Mouse (Mus musculus) heart, embryonic 11.5 days (tissue): ENCODE measurements around the gene Il23a. TPM values are rescaled to one million over a fixed set of nuclear protein-coding genes. Genes with fewer than 3 reads are reported as not detected.

ENCODE experiments used
- ATAC-seq: fragments of 200-750 bp; cut with Nextera tagmentation; replicated peaks from 2 replicates; pipeline ENCODE4 v1.8.0; 2017; ENCODE audit warnings: moderate library complexity; ENCODE audit not compliant: insufficient number of reproducible peaks, low FRiP score, low TSS enrichment
- H3K27ac ChIP-seq: fragments of 300-500 bp; sonication (generic); 2 replicates; pipeline ENCODE4 v1.5.1; 2014; ENCODE audit warnings: mild to moderate bottlenecking, low read depth, low read length
- H3K27me3 ChIP-seq: fragments of 300-500 bp; sonication (generic); 2 replicates; pipeline ENCODE4 v1.6.1; 2014; ENCODE audit warnings: mild to moderate bottlenecking, low read length, mixed read lengths; ENCODE audit not compliant: control insufficient read depth, insufficient read depth
- H3K36me3 ChIP-seq: fragments of 300-500 bp; sonication (generic); 2 replicates; pipeline ENCODE4 v1.6.1; 2014; ENCODE audit warnings: mild to moderate bottlenecking, low read length, moderate library complexity, mixed read lengths; ENCODE audit not compliant: control insufficient read depth, insufficient read depth
- H3K4me1 ChIP-seq: fragments of 300-500 bp; sonication (generic); 2 replicates; pipeline ENCODE4 v1.6.1; 2014; ENCODE audit warnings: low read length; ENCODE audit not compliant: control insufficient read depth, insufficient read depth
- H3K4me2 ChIP-seq: fragments of 300-500 bp; sonication (generic); 2 replicates; pipeline ENCODE4 v1.6.1; 2014; ENCODE audit warnings: mild to moderate bottlenecking, moderate library complexity
- H3K4me3 ChIP-seq: fragments of 300-500 bp; sonication (generic); 2 replicates; pipeline ENCODE4 v1.5.1; 2014; ENCODE audit warnings: low read depth, low read length
- H3K9ac ChIP-seq: fragments of 300-500 bp; sonication (generic); 2 replicates; pipeline ENCODE4 v1.6.1; 2014; ENCODE audit warnings: mild to moderate bottlenecking, low read depth, low read length, moderate library complexity
- H3K9me3 ChIP-seq: fragments of 300-500 bp; sonication (generic); replicated peaks from 2 replicates; pipeline ENCODE4 v1.6.1; 2016; ENCODE audit warnings: low read length; ENCODE audit not compliant: control insufficient read depth
- WGBS: fragments of 180-500 bp; shearing (Covaris S2); extraction: QIAGEN DNeasy Blood & Tissue Kit; methylation state at CpG from one replicate; pipeline ENCODE4 v1.1.7; 2014; ENCODE audit not compliant: insufficient replicate concordance; 5-methylcytosine and 5-hydroxymethylcytosine counted together
- polyA plus RNA-seq: library from polyadenylated mRNA; unstranded; fragments of >200 nt; fragmentation: Nextera tagmentation; extraction: Ambion mirVana; gene quantifications from 2 replicates; pipeline ENCODE4 v1.2.1, GENCODE M21; 2014

The Il23a gene
- polyA plus RNA-seq, 1 experiment from 2014 or later, result 0.86 TPM

DNA sequence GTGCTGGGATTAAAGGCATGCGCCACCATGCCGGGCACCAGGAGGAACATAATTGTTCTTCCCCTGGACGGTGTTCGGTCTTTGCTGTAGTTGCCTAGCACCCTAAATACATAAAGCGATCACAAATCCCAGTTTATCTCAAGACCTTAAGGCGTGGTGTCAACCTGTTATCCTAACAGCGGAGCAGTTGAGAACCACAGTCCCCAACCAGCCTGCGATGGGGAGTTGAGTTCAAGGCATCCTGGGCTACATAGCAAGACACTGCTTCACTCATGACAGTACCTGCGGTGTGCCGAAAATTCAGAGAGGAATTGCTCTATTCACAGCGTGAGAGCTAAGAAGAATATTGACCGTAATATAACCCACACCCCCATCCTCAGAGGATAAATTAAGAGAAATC, 23.1 kb upstream of the Il23a start:
- Histone ChIP-seq H3K9me3 (no peaks in the 10 kb centered on the region), H3K27ac (no peak overlapping the region), H3K4me3 (peak overlapping the region; percentile 91), H3K4me2 (peak overlapping the region; percentile 92), H3K4me1 (peaks cover 12% of the 10 kb centered on the region; the same call in 1 of the 2 replicates), H3K36me3 (peaks cover 31% of the 10 kb centered on the region), H3K9ac (peak overlapping the region; percentile 59; the same call in 1 of the 2 replicates), H3K27me3 (no peaks in the 10 kb centered on the region)
- WGBS, result 56% methylated on average over 12 of the region's 12 CpGs
- no peak for ATAC-seq

DNA sequence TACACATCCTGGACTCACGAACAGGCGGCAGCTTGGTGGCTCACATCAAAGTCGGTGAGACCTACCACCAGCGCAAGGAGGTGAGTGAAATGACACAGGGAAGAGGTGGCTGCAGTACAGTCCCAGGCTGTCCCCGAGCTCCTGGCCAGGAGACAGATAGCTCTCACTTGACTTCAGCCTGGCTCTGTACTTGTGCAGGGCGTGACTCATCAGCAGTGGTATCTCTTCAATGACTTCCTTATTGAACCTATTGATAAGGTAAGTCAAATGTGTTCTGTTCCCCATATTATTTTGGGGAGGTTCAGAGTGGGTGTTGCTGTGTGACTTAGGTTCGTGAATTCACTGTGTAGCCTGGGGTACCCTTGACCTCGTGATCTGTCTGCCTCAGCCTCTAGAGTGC, 17.0 kb upstream of the Il23a start:
- Histone ChIP-seq H3K27ac (no peak overlapping the region), H3K9ac (no peak overlapping the region), H3K4me3 (no peak overlapping the region), H3K36me3 (peaks cover 38% of the 10 kb centered on the region), H3K27me3 (no peaks in the 10 kb centered on the region), H3K9me3 (no peaks in the 10 kb centered on the region), H3K4me2 (no peak overlapping the region), H3K4me1 (peaks cover 7% of the 10 kb centered on the region)
- WGBS, result 89% methylated on average over 8 of the region's 8 CpGs
- no peak for ATAC-seq

DNA sequence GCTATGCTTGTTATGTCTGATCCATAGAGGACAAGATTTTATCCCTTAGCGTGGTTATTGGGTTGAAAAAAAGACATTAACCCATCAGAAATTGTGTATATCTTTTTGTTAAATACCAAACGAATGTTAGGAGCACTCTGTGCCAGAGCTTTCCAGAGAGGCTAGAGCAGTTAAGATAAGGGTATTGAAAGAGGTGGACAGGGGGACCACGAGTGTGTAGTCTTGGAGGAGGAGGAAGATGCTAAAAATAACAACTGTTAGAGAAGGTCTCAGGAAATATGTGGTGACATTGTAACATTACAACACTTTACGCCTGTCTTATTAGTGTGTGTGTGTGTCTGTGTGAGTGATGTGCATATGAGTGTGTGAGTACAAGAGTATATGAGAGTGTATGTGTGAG, 12.3 kb upstream of the Il23a start:
- 49% methylated on average over 4 of the region's 4 CpGs for WGBS
- H3K4me1 ChIP-seq, result peaks cover 14% of the 10 kb centered on the region
- ATAC-seq, result no peak
- H3K27me3 ChIP-seq, result no peaks in the 10 kb centered on the region
- peaks cover 27% of the 10 kb centered on the region for H3K36me3 ChIP-seq
- H3K4me3 ChIP-seq, result no peak overlapping the region
- no peaks in the 10 kb centered on the region for H3K9me3 ChIP-seq
- peak overlapping the region; percentile 48 for H3K4me2 ChIP-seq
- H3K9ac ChIP-seq, result peak overlapping the region; percentile 28; the same call in 1 of the 2 replicates
- peak overlapping the region; percentile 81 for H3K27ac ChIP-seq

DNA sequence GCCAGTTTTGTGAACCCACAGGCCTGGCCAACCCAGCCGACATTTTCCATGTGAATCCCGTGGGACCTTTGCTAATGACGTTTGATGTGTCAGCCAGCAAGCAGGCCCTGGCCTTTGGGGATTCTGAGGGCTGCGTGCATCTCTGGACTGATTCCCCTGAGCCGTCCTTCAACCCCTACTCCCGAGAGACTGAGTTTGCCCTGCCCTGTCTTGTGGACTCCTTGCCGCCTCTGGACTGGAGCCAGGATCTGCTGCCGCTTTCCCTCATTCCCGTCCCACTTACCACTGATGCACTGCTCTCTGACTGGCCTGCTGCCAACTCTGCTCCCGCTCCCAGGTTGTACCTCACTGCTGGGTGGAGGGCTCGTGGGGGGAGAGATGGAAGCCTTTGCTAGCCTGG, 11.6 kb upstream of the Il23a start:
- peaks cover 24% of the 10 kb centered on the region for H3K36me3 ChIP-seq
- H3K9me3 ChIP-seq, result no peaks in the 10 kb centered on the region
- H3K4me3 ChIP-seq, result no peak overlapping the region
- H3K4me2 ChIP-seq, result peak overlapping the region; percentile 48
- peak overlapping the region; percentile 34; the same call in 1 of the 2 replicates for H3K9ac ChIP-seq
- peak overlapping the region; percentile 81 for H3K27ac ChIP-seq
- peaks cover 14% of the 10 kb centered on the region for H3K4me1 ChIP-seq
- ATAC-seq, result peak; percentile 75
- H3K27me3 ChIP-seq, result no peaks in the 10 kb centered on the region
- WGBS, result 44% methylated on average over 11 of the region's 11 CpGs

DNA sequence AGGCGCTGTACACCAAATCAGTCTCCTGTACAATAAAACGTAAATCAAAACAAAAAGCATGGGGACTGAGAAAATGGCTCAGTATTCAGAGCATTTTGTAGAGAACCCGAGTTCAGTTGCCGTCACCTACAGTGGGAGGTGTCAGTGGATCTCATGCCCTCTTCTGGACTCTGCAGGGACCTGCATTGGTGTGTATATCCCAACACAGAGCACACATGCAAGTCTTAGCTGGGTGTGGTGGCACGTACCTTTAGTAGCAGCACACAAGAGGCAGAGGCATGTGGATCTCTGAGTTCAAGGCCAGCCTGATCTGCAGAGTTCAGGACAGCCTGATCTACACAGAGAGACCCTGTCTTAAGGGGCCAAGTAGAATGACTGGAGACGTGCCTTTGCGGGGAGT, 11.1 kb upstream of the Il23a start:
- Histone ChIP-seq H3K27me3 (no peaks in the 10 kb centered on the region), H3K9ac (peak overlapping the region; percentile 34; the same call in 1 of the 2 replicates), H3K27ac (peak overlapping the region; percentile 81), H3K9me3 (no peaks in the 10 kb centered on the region), H3K4me1 (peaks cover 14% of the 10 kb centered on the region), H3K36me3 (peaks cover 23% of the 10 kb centered on the region), H3K4me3 (no peak overlapping the region), H3K4me2 (no peak overlapping the region)
- 91% methylated on average over 7 of the region's 7 CpGs for WGBS
- no peak for ATAC-seq

DNA sequence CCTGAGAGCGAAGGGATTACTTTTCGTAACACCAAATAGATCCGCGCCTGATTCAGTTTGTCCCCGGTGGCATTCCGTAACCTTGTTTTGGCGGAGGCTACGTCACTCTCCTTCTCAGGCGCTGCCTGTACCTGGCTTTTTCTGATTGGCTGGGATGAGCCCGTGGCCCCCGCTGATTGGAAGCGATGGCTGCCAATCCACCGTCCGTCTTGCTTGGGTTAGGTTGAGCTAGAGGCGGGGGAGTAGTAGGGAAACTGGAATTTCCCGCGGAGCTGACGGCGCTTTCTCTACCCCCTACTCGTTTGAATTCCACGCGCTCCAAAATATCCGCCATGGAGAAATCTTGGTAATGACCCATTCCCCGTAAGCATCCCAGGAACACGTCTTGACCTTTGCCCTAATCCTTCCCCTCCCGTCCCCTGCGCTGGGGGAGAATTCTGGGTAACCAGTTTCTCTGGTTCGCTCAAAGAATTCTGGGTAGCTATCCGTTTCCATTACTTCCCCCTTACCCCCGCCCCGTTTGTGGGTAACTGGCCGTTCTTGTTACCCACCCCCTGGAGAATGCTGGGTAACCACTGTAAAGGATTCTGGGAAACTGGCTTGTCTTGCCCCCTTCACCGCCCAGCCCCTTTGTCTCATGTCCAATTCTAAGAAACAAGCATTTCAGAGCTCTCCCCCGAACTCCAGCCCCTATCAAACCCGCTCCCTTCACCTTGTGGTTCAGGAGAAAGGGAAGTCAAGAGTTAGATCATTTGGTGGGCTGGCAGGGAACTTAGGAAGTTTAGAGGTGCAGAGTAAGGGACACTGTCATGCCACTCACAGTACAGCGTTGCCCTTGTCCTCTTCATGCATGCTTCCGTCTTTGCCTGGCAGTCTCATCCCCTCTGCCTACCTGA, 4.8 kb upstream of the Il23a start, which contains the start of gene Pan2:
Gene Pan2, plus strand, starts transcription at position 210 of the 896 bp plus-strand sequence.
- peaks cover 10% of the 10 kb centered on the region for H3K4me1 ChIP-seq
- no peaks in the 10 kb centered on the region for H3K9me3 ChIP-seq
- peak within 1 kb of the TSS; percentile 69 for H3K4me3 ChIP-seq
- ATAC-seq, result peak; percentile 99
- peak within 1 kb of the TSS; percentile 80 for H3K4me2 ChIP-seq
- peak within 1 kb of the TSS; percentile 91 for H3K27ac ChIP-seq
- peaks cover 5% of the 10 kb centered on the region for H3K36me3 ChIP-seq
- WGBS, result 2% methylated on average over 37 of the region's 37 CpGs
- no peaks in the 10 kb centered on the region for H3K27me3 ChIP-seq
- H3K9ac ChIP-seq, result peak within 1 kb of the TSS; percentile 94

DNA sequence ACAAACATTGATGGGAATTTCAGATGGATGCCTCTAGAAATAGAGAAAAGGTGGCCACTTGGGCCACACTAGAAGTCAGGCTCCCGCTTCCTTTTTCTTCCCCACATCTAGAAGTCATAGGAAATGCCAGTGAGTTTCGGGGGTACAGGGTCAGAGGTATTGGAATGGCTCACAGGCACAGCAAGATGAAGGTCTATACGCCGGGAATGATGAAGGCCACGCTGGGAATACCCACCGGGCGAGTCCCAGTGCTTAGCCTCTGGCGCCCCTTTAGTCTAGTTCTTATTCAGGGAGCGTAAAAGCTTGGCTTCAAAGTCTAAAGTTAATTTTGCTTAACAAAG, 4.2 kb upstream of the Il23a start:
- Histone ChIP-seq H3K27ac (peak overlapping the region; percentile 91), H3K9ac (peak overlapping the region; percentile 94), H3K36me3 (no peaks in the 10 kb centered on the region), H3K4me2 (peak overlapping the region; percentile 80), H3K9me3 (no peaks in the 10 kb centered on the region), H3K4me1 (peaks cover 11% of the 10 kb centered on the region), H3K4me3 (peak overlapping the region; percentile 69), H3K27me3 (no peaks in the 10 kb centered on the region)
- 0 out of 2 replicates have a peak, but pooled peaks have one; percentile 2 for ATAC-seq
- WGBS, result under 1% methylated on average over 9 of the region's 9 CpGs

DNA sequence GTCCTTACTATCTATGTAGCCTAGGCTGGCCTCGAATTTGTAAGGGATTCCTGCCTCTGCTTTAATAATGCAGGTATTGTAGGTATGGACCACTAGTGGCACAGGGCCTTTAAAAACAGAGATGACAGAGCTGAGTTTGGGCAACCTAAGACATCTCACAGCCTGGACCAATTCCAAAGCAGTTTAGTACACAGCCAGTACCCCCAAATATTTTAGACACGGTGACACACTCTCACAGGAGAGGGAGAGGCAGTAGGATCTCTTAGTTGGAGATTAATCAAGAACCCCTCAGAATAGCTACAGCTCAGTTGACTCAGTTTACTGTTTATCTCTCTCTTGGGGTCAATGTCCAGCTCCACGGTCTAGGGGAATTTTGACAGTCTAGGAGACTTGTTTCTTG, 3.8 kb upstream of the Il23a start:
- no peaks in the 10 kb centered on the region for H3K9me3 ChIP-seq
- H3K4me1 ChIP-seq, result peaks cover 15% of the 10 kb centered on the region
- peak overlapping the region; percentile 80 for H3K4me2 ChIP-seq
- H3K9ac ChIP-seq, result peak overlapping the region; percentile 94
- peak overlapping the region; percentile 91 for H3K27ac ChIP-seq
- H3K27me3 ChIP-seq, result no peaks in the 10 kb centered on the region
- WGBS, result 32% methylated on average over 3 of the region's 3 CpGs
- H3K4me3 ChIP-seq, result peak overlapping the region; percentile 69
- H3K36me3 ChIP-seq, result no peaks in the 10 kb centered on the region
- ATAC-seq, result no peak
